Mouse (Mus musculus) cerebellum, postnatal 4 days (tissue): ENCODE measurements around the gene 4930556J24Rik.
"Not testable (repeated sequence)": the region's sequence is repeated elsewhere in the genome, so short reads cannot be mapped to it uniquely, and the experiment has no call there.

Experiments used
- DNase-seq, 2 experiments: peaks; one replicate each; pipeline ENCODE4 v3.0.0; 2022; ENCODE audit warnings: low spot score in 2 of 2, mixed read lengths in 1 of 2

The 4930556J24Rik gene

DNA sequence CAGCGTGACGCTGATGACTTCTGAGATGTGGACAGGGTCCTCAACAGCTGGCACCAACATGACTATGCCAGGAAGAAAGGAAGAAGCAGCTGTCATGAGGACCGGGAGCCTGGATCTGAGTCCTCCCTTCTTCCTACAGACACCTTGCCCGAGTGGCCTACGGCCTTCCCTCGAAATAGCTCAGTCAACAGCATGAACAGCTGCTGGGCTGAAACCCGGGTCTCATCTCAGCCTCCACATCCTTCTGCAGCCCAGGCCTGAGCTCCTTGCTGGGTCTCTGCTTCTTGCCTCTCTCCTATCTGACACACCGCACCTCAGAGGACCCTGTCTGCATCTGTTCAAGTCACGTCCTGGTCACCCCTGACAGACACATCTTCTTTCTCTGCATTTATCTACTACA is 54.5 kb downstream of the 4930556J24Rik start:
- no peak for DNase-seq

DNA sequence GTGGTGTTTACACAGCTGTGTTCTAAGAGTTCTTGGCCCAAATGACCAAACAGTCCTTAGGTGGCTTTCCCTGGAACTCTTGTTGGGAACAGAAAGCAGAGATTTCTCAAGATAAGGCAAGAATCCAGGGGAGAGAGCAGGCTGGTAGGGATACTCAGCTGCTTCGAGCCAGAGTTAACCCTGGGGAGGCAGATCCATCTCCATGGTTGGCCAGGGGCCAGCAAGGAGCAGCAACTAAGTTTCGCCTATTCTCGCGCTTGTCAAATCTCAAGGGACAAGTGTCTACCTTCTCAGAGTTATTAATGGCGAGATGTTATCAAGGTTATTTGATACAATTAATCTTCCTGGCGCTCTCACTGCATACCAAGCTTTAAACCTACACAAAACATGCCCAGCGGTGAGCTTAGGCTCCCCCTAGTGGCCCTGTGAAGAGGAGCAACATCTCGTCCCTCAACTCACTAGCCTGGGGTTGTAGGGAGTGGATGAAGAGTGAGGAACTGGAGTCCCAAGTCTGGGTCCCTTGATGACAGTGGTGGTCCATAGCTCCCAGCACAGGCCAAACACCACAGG is 55.2 kb downstream of the 4930556J24Rik start:
- peak in 1 of 2 experiments; percentile 45 for DNase-seq

DNA sequence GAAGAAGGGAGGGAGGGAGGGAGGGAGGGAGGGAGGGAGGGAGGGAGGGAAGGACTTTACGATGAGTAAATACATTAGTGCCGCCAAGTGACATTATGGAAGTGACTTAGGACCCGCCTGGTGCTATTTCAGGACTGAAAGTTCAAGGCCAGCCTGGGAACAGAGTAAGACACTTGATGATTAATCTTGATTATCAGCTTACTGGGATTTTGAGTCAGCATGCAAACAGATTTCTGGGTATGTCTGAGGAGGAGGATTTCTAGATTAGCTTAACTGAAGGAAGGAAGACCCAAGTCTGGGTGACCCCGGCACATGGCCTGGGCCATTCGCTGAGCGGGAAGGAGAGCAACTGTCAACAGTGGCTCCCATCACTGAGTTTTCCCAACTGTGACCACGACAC is 56.1 kb downstream of the 4930556J24Rik start:
- no peak for DNase-seq

DNA sequence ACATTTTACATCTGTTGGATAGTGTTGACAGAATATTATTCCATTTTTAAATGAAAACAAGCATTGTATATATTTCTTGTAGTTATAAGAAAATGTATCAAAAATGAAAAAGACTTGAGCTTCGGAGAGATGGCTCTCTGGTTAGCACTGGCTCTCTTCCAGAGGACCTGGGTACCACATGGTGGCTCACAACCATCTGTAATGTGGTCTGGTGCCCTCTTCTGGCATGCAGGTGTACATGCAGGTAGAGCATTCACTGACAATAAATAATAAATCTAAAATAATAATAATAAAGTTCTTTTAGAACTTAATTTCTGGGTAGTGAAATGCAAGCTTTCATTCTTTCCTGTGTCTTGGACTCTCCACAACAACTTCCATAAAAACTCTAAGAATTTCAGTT is 57.8 kb downstream of the 4930556J24Rik start:
- DNase-seq, result peak in 1 of 2 experiments; percentile 30

DNA sequence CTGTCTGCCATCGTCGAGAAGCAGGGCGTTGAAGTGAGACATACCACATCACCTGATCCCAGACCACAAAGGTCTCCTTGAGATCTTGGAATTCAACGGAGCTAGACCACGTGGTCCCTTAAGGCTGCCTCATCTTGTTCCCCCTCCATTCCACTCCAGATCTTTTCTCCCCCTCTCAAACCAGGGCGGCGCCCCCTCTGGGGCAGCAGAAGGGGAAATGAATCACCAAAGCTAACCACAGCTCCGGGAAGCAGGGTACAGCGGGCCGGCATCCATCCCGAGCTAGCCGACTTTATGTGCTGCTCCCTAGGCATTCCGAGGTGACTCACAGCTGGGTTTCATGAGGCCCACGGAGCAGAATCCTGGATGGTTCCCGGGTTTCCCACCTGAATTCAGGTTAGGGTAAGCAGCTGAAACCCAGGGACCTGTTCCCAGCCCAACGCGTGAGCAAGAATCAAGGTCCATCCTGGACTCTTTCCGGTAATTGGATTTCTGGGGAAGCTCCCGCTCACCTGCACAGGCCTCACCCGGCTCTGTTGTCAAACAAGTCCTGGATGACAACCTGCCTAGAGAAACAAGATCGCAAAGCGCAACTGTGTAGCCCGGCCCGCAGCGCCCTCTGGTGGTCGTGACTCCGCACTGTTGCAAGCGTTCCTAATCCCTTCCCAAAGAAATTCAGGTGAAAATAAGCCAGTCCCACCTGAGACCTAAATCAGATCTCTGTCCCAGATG is 62.3 kb downstream of the 4930556J24Rik start, which contains the start of gene Slc35e4:
TSS of gene Slc35e4 (minus strand) at position 556 of the 732 bp plus-strand sequence.
- DNase-seq, result peak; percentile 72 to 90

DNA sequence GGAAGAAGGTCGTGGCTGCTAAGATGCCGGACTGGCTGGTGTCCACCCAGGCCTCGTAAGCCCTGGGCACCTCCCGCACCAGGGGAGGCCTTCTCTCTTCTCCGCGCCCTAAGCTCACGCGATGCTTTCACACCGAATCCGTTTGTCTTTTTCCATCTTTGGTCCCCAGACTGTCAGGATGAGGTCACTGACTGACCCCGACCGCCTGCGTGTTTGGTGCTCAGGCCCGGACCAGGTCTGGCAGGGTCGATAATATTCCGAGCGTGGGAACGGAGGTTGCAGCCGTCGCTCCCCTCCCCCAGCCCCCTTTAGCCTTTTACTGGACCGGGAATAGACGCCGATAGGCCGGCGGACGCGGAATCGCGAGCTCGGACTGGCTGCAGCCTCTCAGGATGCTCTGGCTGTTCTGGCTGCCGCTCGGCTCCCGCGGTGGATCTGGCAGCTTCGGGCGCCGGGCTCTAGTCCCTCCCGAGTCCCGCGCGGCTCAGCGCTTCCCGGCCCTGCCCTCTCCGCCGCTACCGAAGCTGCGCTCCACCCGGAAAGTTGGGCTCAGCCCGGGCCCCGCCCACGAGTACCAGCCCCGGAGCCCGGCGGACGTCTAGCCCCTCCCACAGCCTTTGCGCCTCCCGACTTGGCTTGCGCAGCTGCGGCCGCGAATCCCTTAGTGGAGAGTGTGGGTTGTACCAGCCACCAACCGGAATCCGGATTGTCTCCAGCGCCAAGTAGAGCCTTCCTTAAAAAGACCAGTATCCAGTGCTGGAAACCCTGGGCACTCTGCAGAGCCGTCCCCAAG is 63.1 kb downstream of the 4930556J24Rik start:
- DNase-seq, result peak; percentile 79 to 85

DNA sequence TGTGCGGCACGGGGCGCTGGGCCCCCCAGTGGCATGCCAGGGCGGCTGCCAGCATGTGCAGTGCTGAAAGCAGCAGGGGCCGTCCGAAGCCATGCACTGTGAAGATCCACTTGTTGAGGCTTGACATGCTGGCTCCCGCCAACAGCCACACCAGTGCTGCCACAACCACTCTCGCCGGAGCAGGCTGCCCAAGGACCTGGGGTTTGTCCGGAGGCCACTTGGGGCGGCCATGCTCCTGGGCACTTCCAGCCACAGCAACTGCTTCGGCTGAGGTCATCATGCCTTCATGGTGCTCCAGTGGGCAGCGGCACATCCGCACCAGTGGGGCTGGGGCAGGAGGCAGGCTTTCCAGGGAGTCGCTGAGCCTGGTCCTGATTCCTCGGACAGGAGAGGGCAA is 63.7 kb downstream of the 4930556J24Rik start:
- peak in 1 of 2 experiments; percentile 40 for DNase-seq

DNA sequence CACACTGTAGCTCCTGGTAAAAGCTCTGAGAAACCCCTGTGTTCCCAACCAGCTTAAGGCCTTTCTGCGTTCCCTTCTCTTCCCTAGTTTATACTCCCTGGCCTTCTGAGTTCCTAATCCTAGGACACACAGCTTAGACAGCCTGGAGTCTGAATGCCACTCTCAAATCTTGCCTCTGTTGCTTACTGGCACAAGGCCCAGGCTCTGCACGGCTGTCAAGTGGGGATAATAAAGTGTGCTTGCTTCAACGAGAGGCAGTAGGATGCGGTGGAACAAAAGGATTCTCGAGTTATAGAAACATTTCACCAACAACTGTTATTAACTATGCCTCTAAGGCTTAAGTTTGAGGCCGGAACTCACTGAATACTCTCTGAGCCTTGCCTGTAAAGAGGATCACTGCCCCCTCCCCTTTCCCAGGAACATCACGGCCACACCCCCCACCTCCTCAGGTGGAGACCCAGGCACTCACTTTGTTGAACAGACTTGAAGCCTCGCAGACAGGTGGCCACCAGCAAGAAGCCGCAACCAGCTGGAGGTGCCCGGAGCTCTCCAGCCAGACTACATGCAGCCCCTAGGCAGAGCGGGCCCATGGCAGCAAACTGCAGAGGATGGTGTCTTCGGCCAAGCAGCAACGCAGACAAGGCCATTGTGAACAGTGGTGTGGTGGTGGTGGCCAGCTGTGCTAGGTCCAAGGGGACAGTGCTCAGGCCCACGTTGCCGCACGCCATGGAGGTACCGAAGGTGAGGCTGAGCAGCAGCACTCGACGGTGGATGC is 64.3 kb downstream of the 4930556J24Rik start:
- DNase-seq, result peak in 1 of 2 experiments; percentile 31

DNA sequence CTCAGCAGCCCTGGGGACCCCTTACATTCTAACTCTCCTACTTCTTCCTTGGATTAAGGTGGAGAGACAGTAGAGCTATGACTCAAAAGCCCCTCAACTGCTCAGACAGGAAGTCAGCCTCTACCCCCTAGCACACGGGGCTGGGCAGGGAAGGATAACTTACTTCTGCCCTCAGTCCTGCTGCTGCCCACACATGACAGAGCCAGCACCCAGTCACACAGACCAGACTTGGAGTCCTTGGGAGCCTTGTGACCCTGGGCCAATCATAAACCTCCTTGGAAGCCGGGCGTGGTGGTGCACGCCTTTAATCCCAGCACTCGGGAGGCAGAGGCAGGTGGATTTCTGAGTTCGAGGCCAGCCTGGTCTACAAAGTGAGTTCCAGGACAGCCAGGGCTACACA is 65.1 kb downstream of the 4930556J24Rik start:
- DNase-seq, result not testable (repeated sequence)

DNA sequence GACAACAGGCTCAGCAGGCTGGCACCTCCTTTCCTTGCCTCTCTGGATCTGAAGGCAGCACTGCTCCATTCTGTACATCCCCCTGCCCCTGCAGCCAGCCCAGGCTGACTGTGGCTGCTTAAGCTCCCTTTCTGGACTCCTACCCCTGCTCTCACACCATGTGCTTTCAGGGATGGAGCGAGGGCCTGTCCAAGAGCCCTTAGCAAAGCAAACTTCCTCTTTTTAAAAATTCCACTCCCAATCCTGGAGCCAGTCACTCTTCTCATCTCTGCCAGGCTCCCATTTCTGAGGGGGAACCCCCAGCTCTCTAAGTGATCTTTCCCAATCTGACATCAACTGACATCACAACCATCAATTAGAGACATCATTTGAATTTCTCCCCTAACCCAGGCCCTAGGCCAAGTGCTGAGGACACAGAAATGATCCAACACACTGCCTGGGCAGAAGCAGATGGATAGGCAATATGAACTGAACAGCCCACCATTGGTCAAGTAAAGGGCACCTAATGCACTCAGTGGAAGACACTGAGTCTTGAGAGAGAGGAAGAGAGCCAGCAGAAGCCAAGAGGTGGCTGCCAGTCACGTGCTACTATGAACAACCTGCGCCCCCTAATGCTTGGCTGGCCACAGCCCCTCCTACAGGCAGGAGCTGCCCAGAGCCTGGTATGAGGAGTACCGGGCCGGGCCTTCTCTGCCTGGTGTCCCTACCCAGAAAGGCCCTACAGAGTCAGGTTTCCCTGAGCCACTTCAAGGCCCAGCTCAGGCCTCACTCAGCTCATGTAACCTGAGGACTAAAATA is 65.9 kb downstream of the 4930556J24Rik start:
- no peak for DNase-seq

DNA sequence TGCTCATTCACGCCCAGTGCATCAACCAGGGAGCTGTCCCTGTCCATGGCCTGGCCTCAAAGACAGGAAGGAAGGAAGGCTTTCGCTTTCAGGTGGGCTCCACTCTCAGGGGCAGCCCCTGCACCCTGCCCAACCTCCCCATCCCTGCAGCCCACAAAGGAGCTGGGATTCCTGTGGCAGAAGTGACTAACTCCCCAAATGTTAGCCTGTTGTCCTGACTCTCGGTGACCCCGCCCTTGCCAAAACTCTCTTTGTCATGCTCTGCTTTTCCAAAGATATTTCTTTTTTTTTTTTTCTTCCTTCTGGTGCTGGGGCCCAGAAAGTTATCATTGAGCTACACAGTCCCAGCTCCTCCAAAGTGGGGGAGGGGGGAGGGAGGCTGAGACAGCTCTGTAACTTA is 67.3 kb downstream of the 4930556J24Rik start:
- DNase-seq, result no peak

DNA sequence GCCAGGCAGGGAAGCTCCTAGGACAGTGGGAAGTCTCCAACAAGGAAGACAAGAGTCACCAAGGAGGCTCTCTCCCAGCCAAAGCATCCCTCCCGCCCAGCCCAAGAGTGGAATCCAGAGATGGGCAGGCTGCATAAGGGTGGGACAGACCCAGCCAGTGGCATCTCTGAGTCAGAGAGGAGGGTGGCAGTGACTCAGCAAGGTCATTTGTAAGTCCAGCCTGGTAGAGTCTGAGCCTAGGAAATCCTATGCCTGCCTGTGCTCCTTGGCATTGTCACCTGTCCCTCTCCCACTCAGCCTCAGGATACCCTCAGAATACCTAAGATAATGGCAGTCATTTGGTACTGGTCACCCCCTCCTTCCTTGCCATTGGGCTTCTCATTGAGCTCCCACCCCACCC is 71.1 kb downstream of the 4930556J24Rik start:
- DNase-seq, result no peak

DNA sequence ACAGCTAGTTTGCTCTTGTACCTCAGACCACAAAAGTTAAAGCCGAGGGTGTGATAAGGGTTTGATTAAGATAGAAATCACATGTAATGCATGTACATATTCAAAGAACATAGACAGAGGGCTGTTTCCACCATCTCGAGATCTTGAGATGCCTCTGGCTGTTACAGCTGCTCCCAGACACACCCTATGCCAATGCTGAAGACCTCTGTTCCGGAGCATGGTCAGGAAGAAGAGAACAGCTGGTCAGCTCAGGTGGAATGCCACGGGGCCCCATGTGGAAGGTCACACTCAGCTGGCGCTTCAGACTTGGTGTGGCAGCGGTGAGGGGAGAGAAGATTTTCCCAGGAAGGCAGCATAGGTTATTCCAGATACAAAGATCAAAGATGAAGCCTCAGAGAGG is 71.9 kb downstream of the 4930556J24Rik start:
- DNase-seq, result no peak

DNA sequence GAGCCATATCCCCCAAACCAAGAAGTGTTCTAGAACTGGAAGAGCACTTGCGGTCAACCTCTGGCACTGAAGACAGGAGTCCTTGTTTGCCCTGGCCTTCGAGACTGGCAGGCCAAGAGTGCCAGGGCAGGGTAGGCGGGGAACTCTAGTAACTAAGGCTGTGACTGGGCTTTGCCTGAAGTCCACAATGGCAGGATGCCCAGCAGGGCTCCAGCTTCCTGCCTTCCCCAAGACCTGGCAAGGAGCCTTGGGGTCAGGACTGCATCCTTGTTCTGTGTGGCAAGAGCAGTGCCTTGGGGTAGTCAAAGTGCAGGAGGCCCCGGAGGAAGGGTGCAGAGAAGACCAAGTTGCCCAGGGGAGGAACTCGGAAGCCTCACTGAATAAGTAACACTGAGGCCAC is 73.5 kb downstream of the 4930556J24Rik start:
- peak; percentile 19 to 50 for DNase-seq

DNA sequence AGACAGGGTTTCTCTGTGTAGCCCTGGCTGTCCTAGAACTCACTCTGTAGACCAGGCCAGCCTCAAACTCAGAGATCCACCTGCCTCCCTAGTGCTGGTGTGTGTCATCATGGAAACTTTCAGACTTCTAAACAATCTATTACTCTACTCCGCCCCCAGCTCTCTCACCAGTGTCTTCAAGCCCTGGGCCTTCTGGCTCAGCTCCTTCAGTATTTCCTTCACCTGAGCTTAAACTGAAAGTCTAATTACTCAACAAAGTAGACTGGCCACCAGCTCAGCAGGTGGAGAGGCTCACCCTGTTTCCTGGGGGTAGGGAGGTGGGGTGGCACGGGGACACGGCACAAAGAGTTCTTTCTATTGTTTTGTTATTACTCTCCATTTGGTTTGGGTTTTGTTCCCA is 74.1 kb downstream of the 4930556J24Rik start:
- DNase-seq, result no peak

DNA sequence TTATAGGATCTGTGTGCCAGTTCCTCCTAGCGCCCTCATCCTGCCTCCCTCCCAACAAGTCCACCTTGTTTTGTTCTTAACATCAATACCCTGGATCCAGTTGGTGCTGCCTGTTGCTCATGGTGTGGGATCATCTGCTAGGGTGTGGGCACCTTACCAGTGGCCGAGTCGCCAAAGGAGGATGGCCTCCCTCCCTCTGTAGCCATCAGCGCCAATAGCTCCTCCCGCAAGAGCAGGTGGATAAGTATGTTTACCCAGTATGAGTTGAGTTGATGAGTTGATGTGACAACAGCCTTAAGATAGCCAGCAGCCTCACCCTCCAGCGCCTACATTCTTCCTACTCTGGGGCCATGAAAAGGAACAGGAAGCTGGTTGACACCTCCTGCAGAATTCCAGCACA is 76.3 kb downstream of the 4930556J24Rik start:
- DNase-seq, result no peak

DNA sequence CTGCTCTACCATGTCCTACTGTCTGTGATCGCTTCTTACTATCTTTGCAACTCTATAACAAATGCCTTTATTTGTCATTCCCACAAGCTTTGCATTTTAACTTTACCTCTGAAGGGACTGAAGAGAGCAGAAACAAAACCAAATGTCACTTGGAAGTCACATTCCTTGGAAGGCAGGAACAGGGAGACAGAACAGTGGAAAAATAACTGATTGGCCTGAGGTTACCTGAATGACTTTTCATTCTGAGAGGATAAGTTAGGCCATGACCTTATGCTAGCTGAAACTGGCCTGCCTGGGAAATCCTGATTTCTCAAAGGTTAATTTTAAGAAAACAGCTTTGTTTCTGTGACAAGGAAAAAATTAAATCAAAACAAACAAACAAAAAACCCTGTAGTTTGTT is 80.6 kb downstream of the 4930556J24Rik start:
- DNase-seq, result no peak

DNA sequence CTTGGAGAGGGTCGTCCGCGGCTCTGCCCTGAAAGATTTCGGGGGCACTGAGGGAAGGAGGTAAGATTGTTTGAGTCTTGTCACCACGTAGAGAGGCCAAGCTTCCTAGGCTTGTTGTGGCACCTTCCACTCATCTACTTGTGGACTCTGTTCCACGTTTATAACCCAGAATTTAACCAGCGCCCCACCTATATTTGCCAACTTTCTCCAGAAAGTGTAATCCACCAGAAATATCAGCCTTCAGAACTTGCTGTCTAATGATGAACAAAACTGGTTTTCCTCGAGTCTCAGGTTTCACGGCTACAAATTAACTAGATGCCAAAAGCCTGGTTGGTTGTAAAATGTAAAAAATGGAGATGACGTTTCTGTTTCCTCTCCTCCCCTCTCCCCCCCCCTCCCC is 81.1 kb downstream of the 4930556J24Rik start:
- DNase-seq, result no peak

DNA sequence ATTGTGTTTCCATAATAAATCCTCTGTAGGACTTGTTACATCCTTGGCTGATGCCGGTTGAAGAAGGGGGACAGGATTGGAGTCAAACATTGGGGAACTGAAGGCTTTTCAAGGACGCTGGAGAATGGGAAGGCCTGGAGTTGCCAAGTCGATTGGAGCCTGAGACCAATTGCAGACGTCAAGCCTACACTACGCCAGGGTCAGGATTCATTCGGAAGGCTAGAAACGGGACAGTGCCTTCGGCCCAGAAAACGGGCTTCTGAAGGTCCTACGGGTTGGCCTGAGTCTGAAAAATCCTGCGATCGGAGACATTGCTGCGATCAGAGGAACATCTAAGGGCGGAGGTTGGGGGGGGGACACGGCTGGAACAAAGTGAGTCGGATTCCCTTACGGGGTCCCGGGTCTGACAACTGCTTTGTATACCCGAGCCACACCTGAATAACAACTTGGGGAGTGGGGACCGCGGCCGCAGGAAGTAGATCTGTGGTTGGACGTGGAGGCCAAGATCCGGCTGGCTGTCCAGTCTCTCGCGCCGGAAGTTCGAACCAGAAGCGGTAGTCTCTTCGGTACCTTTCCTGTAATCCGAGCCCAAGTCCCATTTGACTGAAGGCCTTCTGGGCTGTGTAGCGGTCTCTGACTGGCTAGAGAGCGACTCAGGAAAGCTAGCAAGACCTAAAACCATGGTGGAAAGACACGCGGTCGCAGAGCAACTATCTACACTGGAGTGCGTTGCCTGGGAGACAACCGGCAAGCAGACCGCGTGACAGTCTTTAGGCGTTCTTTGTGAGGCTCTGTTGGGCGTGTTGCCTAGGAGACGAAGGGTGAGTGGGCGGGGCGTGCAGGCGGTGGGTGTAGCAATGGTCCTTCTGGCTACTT is 81.9 kb downstream of the 4930556J24Rik start, which contains the start of the genes 4921536K21Rik and Dusp18:
TSS of gene 4921536K21Rik (minus strand) at position 693 of the 876 bp plus-strand sequence.
TSS of gene Dusp18 (plus strand) at position 835 of the 876 bp plus-strand sequence.
- peak; percentile 74 to 90 for DNase-seq

DNA sequence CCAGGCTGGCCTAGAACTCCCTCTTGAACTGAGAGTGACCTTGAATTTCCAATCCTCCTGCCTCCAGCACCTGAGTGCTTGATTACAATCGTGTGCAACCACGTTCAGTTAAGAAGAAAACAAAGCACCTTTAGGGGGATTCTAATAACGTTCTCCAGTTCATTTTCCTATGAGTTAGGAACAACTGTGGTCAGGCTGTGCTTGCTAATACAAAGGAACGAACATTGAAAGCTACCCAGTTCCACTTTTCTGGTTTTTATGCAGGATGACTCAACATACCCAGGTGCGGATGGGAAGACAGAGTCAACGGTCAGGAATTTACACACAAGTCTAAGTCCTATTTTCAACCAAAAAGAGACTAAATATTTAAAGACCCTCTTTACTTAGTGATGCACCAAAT is 82.6 kb downstream of the 4930556J24Rik start:
- DNase-seq, result no peak
